Mouse (Mus musculus): ENCODE measurements at regions not wholly inside any gene's neighbourhood (a gene's known extent, or its start where the extent isn't known, plus 50 kb on each side); places are given as distances from the start of the nearest gene placed in this dataset.

GRCm38 (mm10) chr14:97170841-97171240, 651.9 kb upstream of the Klhl1 start:
- Histone ChIP-seq H3K9me3 (ENCODE audit: control insufficient read depth, low read length) (no peaks in the 10 kb centered on the region), H3K4me2 (no peak overlapping the region), H3K27ac (ENCODE audit: low read depth, low read length) (no peak overlapping the region), H3K4me1 (replicated peaks; ENCODE audit: control insufficient read depth, insufficient read depth, low read length) (no peaks in the 10 kb centered on the region), H3K36me3 (ENCODE audit: control insufficient read depth, insufficient read depth, low read length) (no peaks in the 10 kb centered on the region), H3K27me3 (replicated peaks; ENCODE audit: control insufficient read depth, insufficient read depth, low read length) (no peaks in the 10 kb centered on the region), H3K9ac (ENCODE audit: low read depth, low read length) (no peak overlapping the region), H3K4me3 (ENCODE audit: low read depth, low read length) (no peak overlapping the region)
- no peak for ATAC-seq (replicated peaks; ENCODE audit: low FRiP score)
- WGBS = 79% methylated on average over 2 of the region's 2 CpGs
- no peak for DNase-seq (ENCODE audit: low spot score)

DNA sequence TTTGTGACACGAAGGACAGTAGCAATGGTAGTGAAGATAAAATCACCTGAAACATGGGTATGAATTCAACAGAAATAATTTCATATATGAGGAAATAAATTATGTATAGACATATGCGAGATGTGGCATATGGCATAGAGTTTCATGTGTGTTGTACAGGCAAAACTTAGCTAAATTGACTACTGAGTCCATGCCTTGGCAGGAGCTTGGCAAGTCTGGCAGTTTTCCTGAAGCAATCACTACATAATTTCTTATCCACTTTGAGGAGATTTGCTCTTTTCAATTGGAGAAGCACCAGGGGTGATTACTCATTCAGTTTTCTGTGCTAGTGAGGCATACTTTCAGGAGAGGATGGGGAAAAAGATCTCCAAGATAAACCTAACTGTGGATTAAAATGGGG, 646.9 kb upstream of the Klhl1 start:
- Histone ChIP-seq H3K27me3 (replicated peaks; ENCODE audit: control insufficient read depth, insufficient read depth, low read length) (no peaks in the 10 kb centered on the region), H3K9me3 (ENCODE audit: control insufficient read depth, low read length) (no peaks in the 10 kb centered on the region), H3K36me3 (ENCODE audit: control insufficient read depth, insufficient read depth, low read length) (no peaks in the 10 kb centered on the region), H3K27ac (ENCODE audit: low read depth, low read length) (no peak overlapping the region), H3K4me2 (no peak overlapping the region), H3K9ac (ENCODE audit: low read depth, low read length) (no peak overlapping the region), H3K4me1 (replicated peaks; ENCODE audit: control insufficient read depth, insufficient read depth, low read length) (no peaks in the 10 kb centered on the region), H3K4me3 (ENCODE audit: low read depth, low read length) (no peak overlapping the region)
- 88% methylated on average over 2 of the region's 2 CpGs for whole genome bisulfite sequencing
- ATAC-seq (replicated peaks; ENCODE audit: low FRiP score) (no peak), DNase-seq (ENCODE audit: low spot score) (no peak)

GRCm38 (mm10) chr14:97148997-97149653, 630.2 kb upstream of the Klhl1 start:
- no peak overlapping the region for H3K27ac ChIP-seq (ENCODE audit: low read depth, low read length)
- no peak overlapping the region for H3K9ac ChIP-seq (ENCODE audit: low read depth, low read length)
- H3K27me3 ChIP-seq (replicated peaks; ENCODE audit: control insufficient read depth, insufficient read depth, low read length) = no peaks in the 10 kb centered on the region
- H3K4me3 ChIP-seq (ENCODE audit: low read depth, low read length) = no peak overlapping the region
- no peaks in the 10 kb centered on the region for H3K4me1 ChIP-seq (replicated peaks; ENCODE audit: control insufficient read depth, insufficient read depth, low read length)
- H3K4me2 ChIP-seq = no peak overlapping the region
- ATAC-seq (replicated peaks; ENCODE audit: low FRiP score) (no peak), DNase-seq (ENCODE audit: low spot score) (no peak)
- no peaks in the 10 kb centered on the region for H3K9me3 ChIP-seq (ENCODE audit: control insufficient read depth, low read length)
- WGBS = 85% methylated on average over 9 of the region's 9 CpGs
- H3K36me3 ChIP-seq (ENCODE audit: control insufficient read depth, insufficient read depth, low read length) = no peaks in the 10 kb centered on the region

GRCm38 (mm10) chr14:97115918-97116635, 597.2 kb upstream of the Klhl1 start:
- ATAC-seq (replicated peaks; ENCODE audit: low FRiP score) (no peak), DNase-seq (ENCODE audit: low spot score) (no peak)
- WGBS = 79% methylated on average over 8 of the region's 8 CpGs
- H3K9ac ChIP-seq (ENCODE audit: low read depth, low read length) = no peak overlapping the region
- no peak overlapping the region for H3K4me2 ChIP-seq
- H3K4me1 ChIP-seq (replicated peaks; ENCODE audit: control insufficient read depth, insufficient read depth, low read length) = no peaks in the 10 kb centered on the region
- H3K9me3 ChIP-seq (ENCODE audit: control insufficient read depth, low read length) = no peaks in the 10 kb centered on the region
- H3K36me3 ChIP-seq (ENCODE audit: control insufficient read depth, insufficient read depth, low read length) = no peaks in the 10 kb centered on the region
- H3K4me3 ChIP-seq (ENCODE audit: low read depth, low read length) = no peak overlapping the region
- no peaks in the 10 kb centered on the region for H3K27me3 ChIP-seq (replicated peaks; ENCODE audit: control insufficient read depth, insufficient read depth, low read length)
- H3K27ac ChIP-seq (ENCODE audit: low read depth, low read length) = no peak overlapping the region

DNA sequence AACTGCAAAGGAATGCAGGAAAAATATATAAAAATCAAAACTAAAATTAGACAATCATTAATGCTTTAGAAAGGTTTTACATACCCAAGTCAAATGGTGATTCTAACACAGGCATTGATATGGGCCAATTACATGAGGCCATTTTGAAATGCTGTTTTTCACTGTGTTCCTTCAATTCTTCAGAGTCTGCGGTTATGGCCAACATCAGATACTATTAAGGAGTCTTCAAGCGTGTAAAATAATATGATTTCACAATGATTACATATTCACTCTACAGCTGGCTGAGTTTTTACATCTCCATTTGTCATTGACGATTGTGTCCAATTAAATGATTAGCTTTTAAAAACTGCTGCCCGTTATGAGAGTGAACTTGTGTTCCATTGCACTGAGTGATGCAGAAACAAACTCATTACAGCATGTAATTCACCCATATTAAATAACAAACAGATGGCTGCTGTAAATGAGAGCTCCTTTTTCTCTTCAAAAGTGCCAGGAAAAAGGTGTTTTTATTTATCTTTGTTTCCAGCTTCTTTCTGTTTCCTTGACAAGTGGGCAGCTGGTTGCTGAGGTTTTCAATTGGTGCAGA, 582.3 kb upstream of the Klhl1 start:
- H3K9ac ChIP-seq (ENCODE audit: low read depth, low read length) = no peak overlapping the region
- 76% methylated on average over 4 of the region's 4 CpGs for WGBS
- H3K9me3 ChIP-seq (ENCODE audit: control insufficient read depth, low read length) = no peaks in the 10 kb centered on the region
- DNase-seq (ENCODE audit: low spot score) (no peak), ATAC-seq (replicated peaks; ENCODE audit: low FRiP score) (no peak)
- H3K4me2 ChIP-seq = no peak overlapping the region
- H3K4me3 ChIP-seq (ENCODE audit: low read depth, low read length) = no peak overlapping the region
- H3K36me3 ChIP-seq (ENCODE audit: control insufficient read depth, insufficient read depth, low read length) = no peaks in the 10 kb centered on the region
- no peaks in the 10 kb centered on the region for H3K27me3 ChIP-seq (replicated peaks; ENCODE audit: control insufficient read depth, insufficient read depth, low read length)
- H3K27ac ChIP-seq (ENCODE audit: low read depth, low read length) = no peak overlapping the region
- H3K4me1 ChIP-seq (replicated peaks; ENCODE audit: control insufficient read depth, insufficient read depth, low read length) = no peaks in the 10 kb centered on the region

- H3K4me3 ChIP-seq (ENCODE audit: low read depth, low read length) = no peak overlapping the region
- no peaks in the 10 kb centered on the region for H3K36me3 ChIP-seq (ENCODE audit: control insufficient read depth, insufficient read depth, low read length)
- WGBS = 82% methylated on average over 7 of the region's 7 CpGs
- no peak overlapping the region for H3K27ac ChIP-seq (ENCODE audit: low read depth, low read length)
- H3K27me3 ChIP-seq (replicated peaks; ENCODE audit: control insufficient read depth, insufficient read depth, low read length) = no peaks in the 10 kb centered on the region
- ATAC-seq (replicated peaks; ENCODE audit: low FRiP score) (no peak), DNase-seq (ENCODE audit: low spot score) (no peak)
- H3K4me2 ChIP-seq = no peak overlapping the region
- H3K4me1 ChIP-seq (replicated peaks; ENCODE audit: control insufficient read depth, insufficient read depth, low read length) = no peaks in the 10 kb centered on the region
- H3K9me3 ChIP-seq (ENCODE audit: control insufficient read depth, low read length) = no peaks in the 10 kb centered on the region
- no peak overlapping the region for H3K9ac ChIP-seq (ENCODE audit: low read depth, low read length)
Observed at GRCm38 (mm10) chr14:97093389-97093788, 574.5 kb upstream of the Klhl1 start.

DNA sequence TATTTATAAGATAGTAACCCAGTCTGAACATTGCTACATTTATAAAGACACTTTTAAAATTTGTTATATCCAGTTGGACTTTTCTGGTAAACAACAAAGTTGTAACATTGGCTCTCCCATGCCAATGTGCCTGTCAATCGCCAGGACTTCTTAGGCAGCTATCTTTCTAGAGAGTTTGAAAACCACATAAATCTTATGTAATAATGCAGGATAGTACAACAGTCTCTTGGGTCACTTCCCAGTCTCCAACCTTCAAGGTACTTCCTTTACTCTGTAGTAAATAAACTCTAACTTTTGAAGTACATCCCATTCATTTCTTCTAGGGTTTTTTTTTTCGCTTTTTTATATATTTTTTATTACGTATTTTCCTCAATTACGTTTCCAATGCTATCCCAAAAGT, 570.0 kb upstream of the Klhl1 start:
- ATAC-seq (replicated peaks; ENCODE audit: low FRiP score) (no peak), DNase-seq (ENCODE audit: low spot score) (no peak)
- no peaks in the 10 kb centered on the region for H3K9me3 ChIP-seq (ENCODE audit: control insufficient read depth, low read length)
- H3K36me3 ChIP-seq (ENCODE audit: control insufficient read depth, insufficient read depth, low read length) = no peaks in the 10 kb centered on the region
- H3K4me3 ChIP-seq (ENCODE audit: low read depth, low read length) = no peak overlapping the region
- no peak overlapping the region for H3K9ac ChIP-seq (ENCODE audit: low read depth, low read length)
- H3K27me3 ChIP-seq (replicated peaks; ENCODE audit: control insufficient read depth, insufficient read depth, low read length) = no peaks in the 10 kb centered on the region
- no peak overlapping the region for H3K27ac ChIP-seq (ENCODE audit: low read depth, low read length)
- H3K4me1 ChIP-seq (replicated peaks; ENCODE audit: control insufficient read depth, insufficient read depth, low read length) = no peaks in the 10 kb centered on the region
- WGBS = 85% methylated on average over 4 of the region's 4 CpGs
- H3K4me2 ChIP-seq = no peak overlapping the region

DNA sequence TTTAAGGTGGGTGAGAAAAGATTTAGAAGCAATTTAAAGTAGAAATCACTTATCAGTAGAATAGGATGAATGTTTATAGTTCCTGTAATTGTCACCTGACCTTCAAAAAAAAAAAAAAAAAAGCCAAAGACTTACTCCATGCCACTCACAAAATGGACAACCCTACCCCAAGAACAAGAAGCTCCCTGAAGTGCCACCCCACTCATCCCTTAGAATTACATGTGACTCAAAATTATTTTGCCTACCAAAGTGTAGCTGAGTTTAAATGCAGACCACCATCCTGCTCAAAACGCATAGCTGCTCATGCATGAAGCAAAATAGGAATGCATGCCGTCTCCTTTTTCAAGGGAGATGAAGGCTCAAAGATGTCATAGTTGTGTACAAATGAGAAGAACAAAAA, 568.4 kb upstream of the Klhl1 start:
- Histone ChIP-seq H3K4me1 (replicated peaks; ENCODE audit: control insufficient read depth, insufficient read depth, low read length) (no peaks in the 10 kb centered on the region), H3K9ac (ENCODE audit: low read depth, low read length) (no peak overlapping the region), H3K27ac (ENCODE audit: low read depth, low read length) (no peak overlapping the region), H3K4me2 (no peak overlapping the region), H3K36me3 (ENCODE audit: control insufficient read depth, insufficient read depth, low read length) (no peaks in the 10 kb centered on the region), H3K27me3 (replicated peaks; ENCODE audit: control insufficient read depth, insufficient read depth, low read length) (no peaks in the 10 kb centered on the region), H3K4me3 (ENCODE audit: low read depth, low read length) (no peak overlapping the region), H3K9me3 (ENCODE audit: control insufficient read depth, low read length) (no peaks in the 10 kb centered on the region)
- 75% methylated on average over 2 of the region's 2 CpGs for WGBS
- no peak for DNase-seq (ENCODE audit: low spot score)
- no peak for ATAC-seq (replicated peaks; ENCODE audit: low FRiP score)
